Mouse (Mus musculus) midbrain, embryonic 16.5 days (tissue): Measurements from ENCODE around the gene Cckar. TPM values are rescaled to one million over a fixed set of nuclear protein-coding genes. Genes with fewer than 3 reads are reported as not detected.

ENCODE experiments used
- ATAC-seq: fragments of 200-750 bp; cut with Nextera tagmentation; 2 replicates; pipeline ENCODE4 v1.8.0; 2017; ENCODE audit warnings: moderate TSS enrichment
- H3K27ac ChIP-seq: fragments of 300-500 bp; sonication (generic); 2 replicates; pipeline ENCODE4 v1.5.1; 2014; ENCODE audit warnings: mild to moderate bottlenecking, low read length, mixed read lengths
- H3K27me3 ChIP-seq: fragments of 300-500 bp; sonication (generic); 2 replicates; pipeline ENCODE4 v1.6.1; 2014; ENCODE audit warnings: low read depth, low read length, mixed read lengths; ENCODE audit not compliant: control insufficient read depth, insufficient read depth
- H3K36me3 ChIP-seq: fragments of 300-500 bp; sonication (generic); 2 replicates; pipeline ENCODE4 v1.6.1; 2014; ENCODE audit warnings: mild to moderate bottlenecking, low read length, moderate library complexity, mixed read lengths; ENCODE audit not compliant: control insufficient read depth, insufficient read depth
- H3K4me1 ChIP-seq: fragments of 300-500 bp; sonication (generic); 2 replicates; pipeline ENCODE4 v1.6.1; 2014; ENCODE audit warnings: mild to moderate bottlenecking, low read length, mixed read lengths; ENCODE audit not compliant: control insufficient read depth, insufficient read depth
- H3K4me2 ChIP-seq: fragments of 300-500 bp; sonication (generic); 2 replicates; pipeline ENCODE4 v1.6.1; 2014; ENCODE audit warnings: mild to moderate bottlenecking, low read length, mixed read lengths
- H3K4me3 ChIP-seq: fragments of 300-500 bp; sonication (generic); 2 replicates; pipeline ENCODE4 v1.5.1; 2014; ENCODE audit warnings: low read depth, mild to moderate bottlenecking, low read length, moderate library complexity, mixed read lengths
- H3K9ac ChIP-seq: fragments of 300-500 bp; sonication (generic); 2 replicates; pipeline ENCODE4 v1.6.1; 2014; ENCODE audit warnings: low read depth, low read length, mixed read lengths
- H3K9me3 ChIP-seq: fragments of 300-500 bp; sonication (generic); replicated peaks from 2 replicates; pipeline ENCODE4 v1.6.1; 2014; ENCODE audit warnings: mild to moderate bottlenecking, low read length, mixed read lengths; ENCODE audit not compliant: control insufficient read depth, poor library complexity, severe bottlenecking
- WGBS: fragments of 180-500 bp; shearing (Covaris S2); extraction: QIAGEN DNeasy Blood & Tissue Kit; methylation state at CpG from one replicate; pipeline ENCODE4 v1.1.7; 2014; 5-methylcytosine and 5-hydroxymethylcytosine counted together
- polyA plus RNA-seq: library from polyadenylated mRNA; unstranded; fragments of >200 nt; fragmentation: Nextera tagmentation; extraction: Ambion mirVana; gene quantifications from 2 replicates; pipeline ENCODE4 v1.2.1, GENCODE M21; 2015

The Cckar gene
- polyA plus RNA-seq, 1 experiment from 2014 or later, result 0.88 TPM

DNA sequence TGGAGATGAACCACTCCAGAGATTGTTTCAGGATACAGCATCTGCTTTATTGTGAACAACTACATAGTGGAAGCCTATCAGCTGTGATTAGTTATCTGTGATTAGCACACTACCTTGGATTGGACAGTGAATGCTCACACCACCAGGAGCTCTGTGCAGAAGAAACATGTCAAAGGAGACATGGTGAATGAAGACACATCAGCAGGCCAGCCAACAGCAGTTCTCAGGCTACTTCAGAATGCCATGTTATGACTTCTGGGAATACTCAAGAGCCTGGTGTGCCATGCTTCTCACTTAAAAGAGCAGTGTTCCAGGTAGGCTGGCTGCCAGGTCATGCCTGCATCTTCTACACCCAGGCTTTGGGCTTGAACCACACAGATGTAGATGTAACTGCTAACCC is 43.8 kb downstream of the Cckar start:
- no peaks in the 10 kb centered on the region for H3K27me3 ChIP-seq
- no peaks in the 10 kb centered on the region for H3K9me3 ChIP-seq
- no peaks in the 10 kb centered on the region for H3K36me3 ChIP-seq
- no peak for ATAC-seq
- H3K4me2 ChIP-seq, result no peak overlapping the region
- H3K4me3 ChIP-seq, result no peak overlapping the region
- H3K27ac ChIP-seq, result no peak overlapping the region
- no peak overlapping the region for H3K9ac ChIP-seq
- H3K4me1 ChIP-seq, result no peaks in the 10 kb centered on the region

DNA sequence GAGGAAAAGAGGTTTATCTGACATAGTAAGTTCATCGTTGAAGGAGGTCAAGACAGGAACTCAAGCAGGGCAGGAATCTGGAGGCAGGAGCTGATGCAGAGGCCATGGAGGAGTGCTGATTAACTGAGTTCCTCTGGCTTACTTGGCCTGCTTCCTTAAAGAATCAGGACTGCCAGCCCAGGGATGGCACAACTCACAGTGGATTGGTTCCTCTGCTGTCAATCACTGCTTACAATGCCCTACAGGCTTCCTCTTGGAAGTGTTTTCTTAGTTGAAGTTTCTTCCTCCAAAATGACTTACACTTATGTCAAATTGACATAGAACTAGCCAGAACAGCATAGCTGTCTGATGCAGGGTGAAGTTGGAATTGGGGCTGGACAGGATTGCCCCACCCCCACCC is 45.1 kb downstream of the Cckar start:
- no peak overlapping the region for H3K9ac ChIP-seq
- H3K9me3 ChIP-seq, result no peaks in the 10 kb centered on the region
- no peak for ATAC-seq
- WGBS, result 70% methylated on average over 1 of the region's 1 CpGs
- H3K27me3 ChIP-seq, result no peaks in the 10 kb centered on the region
- no peaks in the 10 kb centered on the region for H3K4me1 ChIP-seq
- no peak overlapping the region for H3K27ac ChIP-seq
- H3K36me3 ChIP-seq, result no peaks in the 10 kb centered on the region
- no peak overlapping the region for H3K4me3 ChIP-seq
- no peak overlapping the region for H3K4me2 ChIP-seq

DNA sequence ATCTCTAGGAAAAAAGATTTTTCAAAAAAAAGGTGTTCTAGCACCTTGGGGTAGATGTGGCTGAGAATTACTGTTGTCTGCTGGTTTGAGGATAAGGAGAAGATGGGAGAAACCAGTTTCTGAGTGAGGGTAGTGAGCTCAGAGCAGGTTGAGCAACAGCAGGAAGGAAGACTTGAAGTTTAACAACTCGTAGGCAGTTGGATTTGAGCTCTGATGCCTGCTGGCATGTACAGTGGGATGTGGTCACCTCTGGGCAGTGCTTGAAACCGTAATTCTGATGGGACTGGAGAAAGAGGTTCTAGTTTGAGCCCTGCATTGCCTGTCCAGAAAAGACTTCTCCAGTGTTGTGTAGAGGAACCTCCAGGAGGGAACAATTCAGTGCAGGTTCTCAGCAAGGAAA is 46.0 kb downstream of the Cckar start:
- Histone ChIP-seq H3K4me2 (no peak overlapping the region), H3K9ac (no peak overlapping the region), H3K27ac (no peak overlapping the region), H3K4me1 (no peaks in the 10 kb centered on the region), H3K9me3 (no peaks in the 10 kb centered on the region), H3K4me3 (no peak overlapping the region), H3K36me3 (no peaks in the 10 kb centered on the region), H3K27me3 (no peaks in the 10 kb centered on the region)
- WGBS, result 93% methylated on average over 2 of the region's 2 CpGs
- ATAC-seq, result no peak

DNA sequence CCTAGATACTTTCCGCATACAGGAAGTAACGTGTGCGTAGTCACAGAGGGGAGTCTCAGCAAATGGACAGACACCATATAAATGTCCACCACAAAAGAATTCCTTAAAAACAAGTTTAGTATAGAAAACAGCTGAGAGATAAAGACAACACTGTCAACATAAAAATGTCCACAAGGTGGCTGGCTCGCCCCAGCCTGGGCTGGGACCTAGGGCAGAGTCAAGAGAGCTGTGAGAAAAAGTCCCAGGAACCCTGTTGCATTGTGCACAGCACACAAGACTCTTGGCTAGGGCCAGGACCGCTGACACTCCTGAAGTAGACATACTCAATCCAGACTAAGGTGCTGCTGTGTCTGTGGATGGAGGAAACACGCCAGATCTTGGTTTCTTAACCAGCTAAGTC is 49.6 kb downstream of the Cckar start:
- no peaks in the 10 kb centered on the region for H3K9me3 ChIP-seq
- H3K36me3 ChIP-seq, result no peaks in the 10 kb centered on the region
- H3K4me3 ChIP-seq, result no peak overlapping the region
- no peaks in the 10 kb centered on the region for H3K27me3 ChIP-seq
- WGBS, result 80% methylated on average over 6 of the region's 6 CpGs
- H3K4me1 ChIP-seq, result no peaks in the 10 kb centered on the region
- no peak overlapping the region for H3K27ac ChIP-seq
- H3K4me2 ChIP-seq, result no peak overlapping the region
- ATAC-seq, result peak; percentile 76; the same call in 1 of the 2 replicates
- no peak overlapping the region for H3K9ac ChIP-seq

DNA sequence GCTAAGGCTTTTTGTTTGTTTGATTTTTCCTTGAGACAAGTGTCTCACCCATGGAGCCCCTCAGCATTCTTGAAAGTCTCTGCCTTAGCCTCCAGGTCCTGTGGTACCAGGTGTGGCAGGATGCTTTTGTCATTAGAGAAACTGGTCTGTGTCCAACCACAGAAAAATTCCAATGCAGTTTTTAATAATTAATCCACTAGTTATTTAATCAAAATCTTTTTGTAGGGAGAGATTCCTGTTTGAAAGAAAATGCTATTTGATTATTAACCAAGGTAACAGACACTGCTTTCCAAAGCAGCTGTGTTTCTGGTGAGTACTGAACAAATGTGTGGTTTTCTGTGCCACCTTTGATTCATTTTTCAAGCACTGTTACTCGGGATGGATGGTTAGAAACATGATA is 50.9 kb downstream of the Cckar start:
- 0 out of 2 replicates have a peak, but pooled peaks cover 2% of the 10 kb centered on the region for H3K36me3 ChIP-seq
- ATAC-seq, result no peak
- H3K4me2 ChIP-seq, result no peak overlapping the region
- H3K27me3 ChIP-seq, result no peaks in the 10 kb centered on the region
- 32% methylated on average over 1 of the region's 1 CpGs for WGBS
- H3K4me1 ChIP-seq, result no peaks in the 10 kb centered on the region
- no peak overlapping the region for H3K9ac ChIP-seq
- no peaks in the 10 kb centered on the region for H3K9me3 ChIP-seq
- no peak overlapping the region for H3K27ac ChIP-seq
- H3K4me3 ChIP-seq, result no peak overlapping the region

Other genes with a start within 250 kb of the Cckar start
- gene Rbpj, start 241.6 kb downstream of the Cckar start, polyA plus RNA-seq, result 26.5 and 32.2 TPM in 2 replicates
- 71.6 and 77.9 TPM in 2 replicates for gene Tbc1d19, start 101.9 kb upstream of the Cckar start, polyA plus RNA-seq